Mouse (Mus musculus) hindbrain, postnatal 0 days (tissue): ENCODE data around the gene Atp9a. TPM values are rescaled to one million over a fixed set of nuclear protein-coding genes. Genes with fewer than 3 reads are reported as not detected.
A peak's percentile ranks its signal among the peaks of the same experiment; 100 is the strongest.

ENCODE experiments used
- ATAC-seq: fragments of 200-750 bp; cut with Nextera tagmentation; 2 replicates; pipeline ENCODE4 v1.8.0; 2017; ENCODE audit warnings: mild to moderate bottlenecking, moderate TSS enrichment, moderate library complexity
- DNase-seq: peaks from one replicate; pipeline ENCODE4 v3.0.0-alpha.2; 2015; ENCODE audit warnings: low spot score
- H3K27ac ChIP-seq: fragments of 300-500 bp; sonication (generic); 2 replicates; pipeline ENCODE4 v1.5.1; 2014; ENCODE audit warnings: mild to moderate bottlenecking
- H3K27me3 ChIP-seq: fragments of 300-500 bp; sonication (generic); 2 replicates; pipeline ENCODE4 v1.6.1; 2014; ENCODE audit warnings: low read length, mixed read lengths; ENCODE audit not compliant: insufficient read depth
- H3K36me3 ChIP-seq: fragments of 300-500 bp; sonication (generic); 2 replicates; pipeline ENCODE4 v1.6.1; 2014; ENCODE audit warnings: low read length, mixed read lengths; ENCODE audit not compliant: insufficient read depth
- H3K4me1 ChIP-seq: fragments of 300-500 bp; sonication (generic); 2 replicates; pipeline ENCODE4 v1.6.1; 2014; ENCODE audit warnings: antibody characterized with exemption, low read length, mixed read lengths; ENCODE audit not compliant: insufficient read depth
- H3K4me2 ChIP-seq: fragments of 300-500 bp; sonication (generic); 2 replicates; pipeline ENCODE4 v1.6.1; 2014; ENCODE audit warnings: low read depth, mild to moderate bottlenecking, low read length, moderate library complexity, mixed read lengths
- H3K4me3 ChIP-seq: fragments of 300-500 bp; sonication (generic); 2 replicates; pipeline ENCODE4 v1.5.1; 2014; ENCODE audit warnings: low read length
- H3K9ac ChIP-seq: fragments of 300-500 bp; sonication (generic); replicated peaks from 2 replicates; pipeline ENCODE4 v1.6.1; 2014; ENCODE audit warnings: mild to moderate bottlenecking, low read length, moderate library complexity, mixed read lengths
- H3K9me3 ChIP-seq: fragments of 300-500 bp; sonication (generic); 2 replicates; pipeline ENCODE4 v1.6.1; 2016; ENCODE audit warnings: low read length, mixed read lengths
- CTCF ChIP-seq: IDR thresholded peaks from 2 replicates; pipeline ENCODE4 v1.5.1; 2016; ENCODE audit warnings: antibody characterized with exemption, control low read depth, low read depth
- WGBS: fragments of 180-500 bp; shearing (Covaris S2); extraction: QIAGEN DNeasy Blood & Tissue Kit; methylation state at CpG from one replicate; pipeline ENCODE4 v1.1.7; 2014; 5-methylcytosine and 5-hydroxymethylcytosine counted together
- polyA plus RNA-seq: library from polyadenylated mRNA; unstranded; fragments of >200 nt; fragmentation: Nextera tagmentation; extraction: Ambion mirVana; gene quantifications from 2 replicates; pipeline ENCODE4 v1.2.1, GENCODE M21; 2015
- total RNA-seq: library from RNA; depleted of rRNA; stranded (reverse); fragments of >200 nt; gene quantifications from 2 replicates; pipeline ENCODE4 v1.2.3, GENCODE M21; 2014

Gene Atp9a
- total and polyA plus RNA-seq, 2 experiments from 2014 or later = 130 to 607 TPM

- 68% methylated on average over 7 of the region's 7 CpGs for WGBS
- H3K4me2 ChIP-seq = no peak overlapping the region
- H3K4me3 ChIP-seq = no peak overlapping the region
- no peaks in the 10 kb centered on the region for H3K36me3 ChIP-seq
- DNase-seq = no peak
- H3K9me3 ChIP-seq = no peaks in the 10 kb centered on the region
- no peak for TF ChIP-seq CTCF
- no peak overlapping the region for H3K27ac ChIP-seq
- H3K4me1 ChIP-seq = 0 out of 2 replicates have a peak, but pooled peaks cover 5% of the 10 kb centered on the region
- H3K9ac ChIP-seq = no peak overlapping the region
- peaks cover 2% of the 10 kb centered on the region; the same call in 1 of the 2 replicates for H3K27me3 ChIP-seq
- ATAC-seq = no peak
These were observed 146.5 kb downstream of the Atp9a start for GRCm38 (mm10) chr2:168595693-168596092.

GRCm38 (mm10) chr2:168593676-168594075, 148.5 kb downstream of the Atp9a start:
- Histone ChIP-seq H3K9ac (no peak overlapping the region), H3K27me3 (peaks cover 4% of the 10 kb centered on the region; the same call in 1 of the 2 replicates), H3K27ac (no peak overlapping the region), H3K4me3 (no peak overlapping the region), H3K4me1 (peaks cover 14% of the 10 kb centered on the region), H3K9me3 (no peaks in the 10 kb centered on the region), H3K4me2 (no peak overlapping the region), H3K36me3 (no peaks in the 10 kb centered on the region)
- TF ChIP-seq CTCF = no peak
- ATAC-seq (no peak), DNase-seq (no peak)
- 82% methylated on average over 6 of the region's 6 CpGs for WGBS

GRCm38 (mm10) chr2:168593004-168593403, 149.2 kb downstream of the Atp9a start:
- DNase-seq (no peak), ATAC-seq (no peak)
- Histone ChIP-seq H3K9me3 (no peaks in the 10 kb centered on the region), H3K4me1 (peaks cover 14% of the 10 kb centered on the region), H3K9ac (no peak overlapping the region), H3K27ac (no peak overlapping the region), H3K4me3 (no peak overlapping the region), H3K36me3 (no peaks in the 10 kb centered on the region), H3K4me2 (no peak overlapping the region), H3K27me3 (peaks cover 4% of the 10 kb centered on the region; the same call in 1 of the 2 replicates)
- 77% methylated on average over 5 of the region's 5 CpGs for WGBS
- TF ChIP-seq CTCF = peak; percentile 13; the same call in 1 of the 2 replicates

GRCm38 (mm10) chr2:168591076-168591475, 151.1 kb downstream of the Atp9a start:
- Histone ChIP-seq H3K9me3 (no peaks in the 10 kb centered on the region), H3K27ac (no peak overlapping the region), H3K36me3 (no peaks in the 10 kb centered on the region), H3K4me2 (no peak overlapping the region), H3K4me3 (no peak overlapping the region), H3K9ac (no peak overlapping the region), H3K27me3 (peaks cover 4% of the 10 kb centered on the region; the same call in 1 of the 2 replicates), H3K4me1 (peaks cover 14% of the 10 kb centered on the region)
- ATAC-seq = no peak
- no peak for TF ChIP-seq CTCF
- no peak for DNase-seq
- WGBS = 89% methylated on average over 2 of the region's 2 CpGs

GRCm38 (mm10) chr2:168590556-168590955, 151.7 kb downstream of the Atp9a start:
- ATAC-seq (no peak), DNase-seq (no peak)
- no peak for TF ChIP-seq CTCF
- Histone ChIP-seq H3K27ac (no peak overlapping the region), H3K4me2 (peak overlapping the region; percentile 53), H3K36me3 (no peaks in the 10 kb centered on the region), H3K4me3 (peak overlapping the region; percentile 26; the same call in 1 of the 2 replicates), H3K9ac (peak overlapping the region; percentile 21; the same call in 1 of the 2 replicates), H3K4me1 (peaks cover 14% of the 10 kb centered on the region), H3K9me3 (no peaks in the 10 kb centered on the region), H3K27me3 (peaks cover 4% of the 10 kb centered on the region; the same call in 1 of the 2 replicates)
- 47% methylated on average over 10 of the region's 10 CpGs for WGBS

GRCm38 (mm10) chr2:168590168-168590551, 152.0 kb downstream of the Atp9a start:
- Histone ChIP-seq H3K27ac (no peak overlapping the region), H3K9me3 (no peaks in the 10 kb centered on the region), H3K9ac (peak overlapping the region; percentile 21; the same call in 1 of the 2 replicates), H3K27me3 (peaks cover 4% of the 10 kb centered on the region; the same call in 1 of the 2 replicates), H3K4me3 (peak overlapping the region; percentile 26), H3K36me3 (no peaks in the 10 kb centered on the region), H3K4me1 (peaks cover 14% of the 10 kb centered on the region), H3K4me2 (peak overlapping the region; percentile 53)
- DNase-seq (no peak), ATAC-seq (peak; percentile 10; the same call in 1 of the 2 replicates)
- WGBS = 2% methylated on average over 36 of the region's 38 CpGs
- TF ChIP-seq CTCF = no peak
